Comparison of ENCODE assay signal across 16 mouse cellular contexts in genomic region chr7:75529857-75530437, GRCm38 (mm10).
DNase-seq lines count a peak whose midpoint lies in the region.
"Had no signal": no experiment of that assay in that cellular context is flagged by ENCODE, and none has a peak within 500 bp of the region (broad histone marks: within the 10 kb centered on the region; RNA-seq: fewer than 3 reads in every experiment).

No protein-coding gene starts in this region.

- DNase-seq in A20 (ENCODE audit: low read depth, low spot score) = peak; percentile 87
- DNase-seq in CD4-positive, CD25-positive, alpha-beta regulatory T cell, adult 2 months (ENCODE audit: low read depth, low spot score) = peak; percentile 35
- DNase-seq in induced T-regulatory cell, adult 2 months (ENCODE audit: low read depth) = peak; percentile 53
- peak; percentile 45 to 60 for DNase-seq in spleen, postnatal 36 days (ENCODE audit: low spot score in 2 of 2)
- no peak for DNase-seq in kidney, adult 11 months
- no peak for DNase-seq in kidney, postnatal 14 days
- no peak for DNase-seq in layer of hippocampus, postnatal 14 days (ENCODE audit: low spot score in 2 of 2)
- DNase-seq: adrenal gland, adult 2 months; cerebellum, adult 2 months; cerebellum, postnatal 36 days; gastrocnemius, adult 2 months; heart, postnatal 10 days; layer of hippocampus, adult 9-11 months; left cerebral cortex, postnatal 4 days; right cerebral cortex, postnatal 14 days; thymus, postnatal 25 days had no signal

Comparison
In these comparisons a context has a peak if more than half of its experiments do, and no peak if none do; other contexts are left out.
1. DNase-seq: peak in A20 (single experiment), CD4-positive, CD25-positive, alpha-beta regulatory T cell, adult 2 months (single experiment), induced T-regulatory cell, adult 2 months (single experiment) and spleen, postnatal 36 days (2 of 2); none in kidney, adult 11 months (single experiment), kidney, postnatal 14 days (single experiment) and layer of hippocampus, postnatal 14 days (0 of 2).